Mouse (Mus musculus) layer of hippocampus, postnatal 36 days (tissue): ENCODE results near the gene Rfx5. TPM values are rescaled to one million over a fixed set of nuclear protein-coding genes. Genes with fewer than 3 reads are reported as not detected.

Source experiments
- DNase-seq, 2 experiments: peaks; one replicate each; pipeline ENCODE4 v3.0.0; 2022
- microRNA-seq, 2 experiments: library from miRNA; unstranded; fragments of <30 nt; microRNA quantifications; one replicate each; pipeline ENCODE4 v1.2.0; 2021
- total RNA-seq, 2 experiments: library from RNA; stranded (reverse); gene quantifications; 2 replicates each; pipeline ENCODE4 v1.2.3; 2021

Rfx5 gene
- total RNA-seq, 2 experiments from 2014 or later: 23.6 to 26.2 TPM

GRCm38 (mm10) chr3:95002569-95002968 lies 48.7 kb downstream of the Rfx5 start:
- no peak for DNase-seq

GRCm38 (mm10) chr3:95003273-95003672 lies 49.4 kb downstream of the Rfx5 start:
- DNase-seq: no peak

- no peak for DNase-seq
Measured at GRCm38 (mm10) chr3:95005651-95006050, 51.8 kb downstream of the Rfx5 start.

- DNase-seq: no peak
Measured at GRCm38 (mm10) chr3:95007706-95008105, 53.8 kb downstream of the Rfx5 start.

GRCm38 (mm10) chr3:95010396-95010795 lies 56.5 kb downstream of the Rfx5 start:
- no peak for DNase-seq

Small RNA genes lying within 50 kb of the gene (microRNA-seq; reads per million reads assigned to microRNA genes)
- 3.0 to 4.2 reads per million in 2 experiments for gene Mir7013

Other genes starting within 250 kb of the Rfx5 start
- gene Cgn, start 167.6 kb upstream of the Rfx5 start, total RNA-seq: 1 to 10 TPM; 3.2 to 3.6 TPM
- 10 to 100 TPM; 54.4 to 62.5 TPM for gene Pogz, start 116.5 kb upstream of the Rfx5 start, total RNA-seq
- gene Psmb4, start 67.1 kb upstream of the Rfx5 start, total RNA-seq: 100 to 1,000 TPM; 275 to 292 TPM
- gene Selenbp1, start 21.0 kb upstream of the Rfx5 start, total RNA-seq: 10 to 100 TPM in 1 of 2 experiments, 1 to 10 TPM in 1; 9.2 to 10.2 TPM
- gene Pi4kb, start 20.7 kb downstream of the Rfx5 start, total RNA-seq: 10 to 100 TPM; 55.3 to 61.2 TPM
- 10 to 100 TPM; 20.3 to 22.4 TPM for gene Zfp687, start 61.4 kb downstream of the Rfx5 start, total RNA-seq
- 100 to 1,000 TPM; 148 to 177 TPM for gene Psmd4, start 88.5 kb downstream of the Rfx5 start, total RNA-seq
- 10 to 100 TPM; 62.3 to 64.0 TPM for gene Pip5k1a, start 152.9 kb downstream of the Rfx5 start, total RNA-seq
- 10 to 100 TPM; 43.9 to 46.0 TPM for gene Vps72, start 156.9 kb downstream of the Rfx5 start, total RNA-seq
- gene Tmod4, start 170.4 kb downstream of the Rfx5 start, total RNA-seq: 1 to 10 TPM in 1 of 2 experiments, under 1 TPM in 1; 0.96 to 1.1 TPM
- 10 to 100 TPM; 49.5 to 50.4 TPM for gene Scnm1, start 179.9 kb downstream of the Rfx5 start, total RNA-seq
- gene Lysmd1, start 180.0 kb downstream of the Rfx5 start, total RNA-seq: 10 to 100 TPM; 16.8 to 18.1 TPM
- 1 to 10 TPM; 1.2 to 1.6 TPM for gene Tnfaip8l2, start 188.3 kb downstream of the Rfx5 start, total RNA-seq
- gene Sema6c, start 206.4 kb downstream of the Rfx5 start, total RNA-seq: 10 to 100 TPM; 36.1 to 41.0 TPM